Mouse (Mus musculus): ENCODE measurements around the gene Nipbl. TPM values are rescaled to one million over a fixed set of nuclear protein-coding genes. Genes with fewer than 3 reads are reported as not detected.

Gene Nipbl
- polyA plus RNA-seq, 1 experiment from 2014 or later: 18.4 TPM

DNA sequence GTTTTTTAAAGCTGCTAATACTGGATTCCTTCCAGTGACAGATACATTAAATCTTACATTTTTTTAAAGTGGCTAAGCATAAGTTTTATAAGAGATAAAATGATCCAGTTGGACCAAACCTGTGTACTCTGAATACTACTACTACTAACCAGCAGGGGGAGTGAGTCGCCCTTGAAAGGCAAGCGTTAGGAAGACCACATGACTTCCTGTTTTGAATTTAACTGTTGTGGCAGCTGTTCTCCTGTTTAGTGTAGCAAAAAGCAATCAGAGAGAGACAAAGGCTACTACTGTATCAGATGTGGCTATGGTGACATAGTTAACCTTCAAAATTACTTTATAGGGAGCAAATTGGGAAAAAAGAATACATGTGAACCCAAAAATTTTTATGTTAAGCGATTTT lies 6.8 kb upstream of the Nipbl start:
- WGBS: 43% methylated on average over 3 of the region's 3 CpGs
- no peak overlapping the region for H3K9ac ChIP-seq
- H3K36me3 ChIP-seq (replicated peaks; ENCODE audit: control insufficient read depth, insufficient read depth): no peaks in the 10 kb centered on the region
- H3K4me1 ChIP-seq (replicated peaks; ENCODE audit: control insufficient read depth, insufficient read depth, low read length): peaks cover 20% of the 10 kb centered on the region
- no peak overlapping the region for H3K4me2 ChIP-seq (replicated peaks)
- no peak overlapping the region for H3K4me3 ChIP-seq (replicated peaks; ENCODE audit: low read length)
- H3K27me3 ChIP-seq (ENCODE audit: control insufficient read depth, insufficient read depth, low read length): no peaks in the 10 kb centered on the region
- no peaks in the 10 kb centered on the region for H3K9me3 ChIP-seq (ENCODE audit: control insufficient read depth, low read length)
- peak; percentile 27 for DNase-seq (ENCODE audit: low spot score)
- H3K27ac ChIP-seq: no peak overlapping the region
- ATAC-seq (ENCODE audit: low FRiP score): no peak

DNA sequence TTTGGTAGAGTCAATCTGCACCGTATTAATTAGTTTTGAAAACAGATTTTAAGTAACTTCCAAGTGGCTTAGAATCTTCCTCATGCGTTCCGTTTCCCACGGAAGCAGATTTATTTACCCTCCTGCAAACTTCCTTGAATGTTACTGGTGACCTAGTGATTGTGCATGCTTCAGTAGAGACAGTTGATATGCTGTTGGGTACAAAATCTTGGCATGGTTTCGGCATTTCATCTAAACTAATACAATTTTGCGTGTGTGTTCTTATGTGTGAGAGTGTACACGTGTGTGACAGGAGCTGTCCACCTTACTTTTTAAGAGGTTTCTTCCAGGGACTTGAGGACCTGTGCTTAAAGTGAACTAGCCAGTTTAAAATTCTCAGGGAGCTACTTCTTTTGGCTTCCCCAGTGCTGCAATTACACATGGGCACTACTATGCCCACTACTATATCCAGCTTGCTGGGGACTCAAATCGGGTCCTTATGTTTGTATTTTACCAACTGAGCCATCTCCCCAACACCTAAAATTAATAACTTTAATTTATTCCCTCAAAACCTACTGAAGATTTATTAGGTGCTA lies 3.0 kb upstream of the Nipbl start:
- H3K9me3 ChIP-seq (ENCODE audit: control insufficient read depth, low read length): no peaks in the 10 kb centered on the region
- DNase-seq (ENCODE audit: low spot score): no peak
- no peak overlapping the region for H3K27ac ChIP-seq
- peak overlapping the region; percentile 82 for H3K4me2 ChIP-seq (replicated peaks)
- no peaks in the 10 kb centered on the region for H3K27me3 ChIP-seq (ENCODE audit: control insufficient read depth, insufficient read depth, low read length)
- ATAC-seq (ENCODE audit: low FRiP score): no peak
- H3K9ac ChIP-seq: no peak overlapping the region
- 66% methylated on average over 8 of the region's 8 CpGs for WGBS
- H3K4me3 ChIP-seq (replicated peaks; ENCODE audit: low read length): peak overlapping the region; percentile 82
- no peaks in the 10 kb centered on the region for H3K36me3 ChIP-seq (replicated peaks; ENCODE audit: control insufficient read depth, insufficient read depth)
- H3K4me1 ChIP-seq (replicated peaks; ENCODE audit: control insufficient read depth, insufficient read depth, low read length): peaks cover 27% of the 10 kb centered on the region

DNA sequence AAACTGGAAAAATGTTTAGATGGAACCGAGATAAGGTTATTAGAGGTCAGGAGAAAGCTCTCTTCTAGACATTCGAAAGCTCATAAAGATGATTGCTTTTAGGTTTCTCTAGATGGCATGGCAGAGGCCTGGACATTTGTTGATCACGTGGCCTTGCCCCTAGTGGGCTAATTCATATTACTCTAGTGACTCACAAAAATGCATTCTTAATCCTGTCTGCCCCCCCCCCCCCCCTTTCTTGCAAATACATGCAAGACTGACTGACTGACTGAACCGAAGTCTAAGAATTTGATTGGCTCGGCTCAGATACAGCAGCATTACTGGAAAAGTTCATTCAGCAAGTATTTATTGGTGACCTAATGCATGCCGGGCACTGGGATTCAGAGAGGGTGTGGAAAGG lies 2.2 kb upstream of the Nipbl start:
- peak overlapping the region; percentile 90 for H3K9ac ChIP-seq
- WGBS: 2% methylated on average over 6 of the region's 6 CpGs
- H3K27ac ChIP-seq: no peak overlapping the region
- DNase-seq (ENCODE audit: low spot score) (peak; percentile 50), ATAC-seq (ENCODE audit: low FRiP score) (no peak)
- peak overlapping the region; percentile 82 for H3K4me3 ChIP-seq (replicated peaks; ENCODE audit: low read length)
- peaks cover 33% of the 10 kb centered on the region for H3K4me1 ChIP-seq (replicated peaks; ENCODE audit: control insufficient read depth, insufficient read depth, low read length)
- H3K9me3 ChIP-seq (ENCODE audit: control insufficient read depth, low read length): no peaks in the 10 kb centered on the region
- H3K27me3 ChIP-seq (ENCODE audit: control insufficient read depth, insufficient read depth, low read length): no peaks in the 10 kb centered on the region
- no peaks in the 10 kb centered on the region for H3K36me3 ChIP-seq (replicated peaks; ENCODE audit: control insufficient read depth, insufficient read depth)
- peak overlapping the region; percentile 82 for H3K4me2 ChIP-seq (replicated peaks)

DNA sequence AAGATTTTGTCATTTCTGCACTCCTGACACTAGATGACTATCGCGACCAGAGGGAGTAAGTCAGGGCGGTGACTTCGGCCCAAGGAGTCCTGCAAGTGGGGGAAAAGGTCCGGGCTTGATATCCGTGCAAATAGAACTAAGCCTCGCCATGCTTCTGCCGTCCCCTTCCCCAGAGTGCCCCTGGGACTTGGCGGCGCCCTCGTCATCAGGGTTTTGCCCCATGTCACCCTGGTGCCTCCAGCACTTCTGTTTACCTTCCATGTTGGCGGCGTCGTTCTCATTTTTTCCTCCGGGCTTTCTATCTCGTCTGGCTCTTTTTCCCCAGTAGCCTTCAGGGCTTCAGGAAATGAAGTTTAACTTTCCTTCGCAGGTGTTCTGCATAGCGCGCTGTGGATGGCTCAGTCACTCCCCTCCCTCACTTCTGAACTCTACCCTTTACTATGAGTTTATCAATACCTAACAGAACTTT lies 1.7 kb upstream of the Nipbl start:
- peaks cover 34% of the 10 kb centered on the region for H3K4me1 ChIP-seq (replicated peaks; ENCODE audit: control insufficient read depth, insufficient read depth, low read length)
- ATAC-seq (ENCODE audit: low FRiP score) (no peak), DNase-seq (ENCODE audit: low spot score) (no peak)
- H3K4me2 ChIP-seq (replicated peaks): peak overlapping the region; percentile 82
- peak overlapping the region; percentile 90 for H3K9ac ChIP-seq
- peak overlapping the region; percentile 82 for H3K4me3 ChIP-seq (replicated peaks; ENCODE audit: low read length)
- no peaks in the 10 kb centered on the region for H3K27me3 ChIP-seq (ENCODE audit: control insufficient read depth, insufficient read depth, low read length)
- no peaks in the 10 kb centered on the region for H3K36me3 ChIP-seq (replicated peaks; ENCODE audit: control insufficient read depth, insufficient read depth)
- no peaks in the 10 kb centered on the region for H3K9me3 ChIP-seq (ENCODE audit: control insufficient read depth, low read length)
- H3K27ac ChIP-seq: no peak overlapping the region
- under 1% methylated on average over 19 of the region's 19 CpGs for WGBS

DNA sequence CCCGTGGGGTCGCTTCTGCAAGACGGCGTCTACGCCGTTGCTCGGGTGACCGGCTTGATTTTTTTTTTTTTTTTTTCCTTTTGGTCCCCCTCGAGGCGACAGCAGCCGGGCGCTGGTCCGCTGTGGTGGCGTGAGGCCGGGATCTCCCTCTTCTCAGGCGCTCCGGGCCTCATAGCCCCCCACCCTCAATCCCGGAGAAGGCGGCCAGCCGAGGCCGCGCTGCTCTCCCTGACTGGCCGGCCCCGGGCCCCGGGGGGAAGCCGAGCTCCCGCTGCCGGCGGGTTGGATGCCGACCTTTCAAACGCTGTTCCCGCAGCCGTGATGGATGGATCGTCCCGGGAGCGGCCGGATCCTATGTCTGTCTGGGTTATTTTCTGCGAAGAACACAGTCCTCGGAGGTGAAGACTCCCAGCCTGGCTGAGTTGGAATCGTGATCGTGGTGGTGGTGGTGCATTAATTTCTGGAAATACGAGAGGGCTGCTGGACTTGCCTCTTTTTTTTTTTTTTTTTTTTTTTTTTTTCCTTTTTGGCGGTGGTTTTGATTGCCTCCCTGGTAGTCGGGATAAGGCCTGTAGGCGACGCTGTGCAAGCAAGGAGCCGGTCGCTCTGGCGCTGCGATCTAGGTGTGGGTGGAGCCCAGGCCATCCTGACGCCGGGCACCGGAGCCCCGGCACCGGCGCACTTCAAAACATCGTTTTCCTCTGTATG lies 781 bp upstream of the Nipbl start:
- peak overlapping the region; percentile 82 for H3K4me2 ChIP-seq (replicated peaks)
- H3K9me3 ChIP-seq (ENCODE audit: control insufficient read depth, low read length): no peaks in the 10 kb centered on the region
- DNase-seq (ENCODE audit: low spot score) (peak; percentile 80), ATAC-seq (ENCODE audit: low FRiP score) (peak; percentile 70)
- peak overlapping the region; percentile 82 for H3K4me3 ChIP-seq (replicated peaks; ENCODE audit: low read length)
- peak overlapping the region; percentile 93 for H3K27ac ChIP-seq
- peaks cover 34% of the 10 kb centered on the region for H3K4me1 ChIP-seq (replicated peaks; ENCODE audit: control insufficient read depth, insufficient read depth, low read length)
- H3K27me3 ChIP-seq (ENCODE audit: control insufficient read depth, insufficient read depth, low read length): no peaks in the 10 kb centered on the region
- H3K36me3 ChIP-seq (replicated peaks; ENCODE audit: control insufficient read depth, insufficient read depth): no peaks in the 10 kb centered on the region
- WGBS: under 1% methylated on average over 49 of the region's 57 CpGs
- peak overlapping the region; percentile 90 for H3K9ac ChIP-seq

DNA sequence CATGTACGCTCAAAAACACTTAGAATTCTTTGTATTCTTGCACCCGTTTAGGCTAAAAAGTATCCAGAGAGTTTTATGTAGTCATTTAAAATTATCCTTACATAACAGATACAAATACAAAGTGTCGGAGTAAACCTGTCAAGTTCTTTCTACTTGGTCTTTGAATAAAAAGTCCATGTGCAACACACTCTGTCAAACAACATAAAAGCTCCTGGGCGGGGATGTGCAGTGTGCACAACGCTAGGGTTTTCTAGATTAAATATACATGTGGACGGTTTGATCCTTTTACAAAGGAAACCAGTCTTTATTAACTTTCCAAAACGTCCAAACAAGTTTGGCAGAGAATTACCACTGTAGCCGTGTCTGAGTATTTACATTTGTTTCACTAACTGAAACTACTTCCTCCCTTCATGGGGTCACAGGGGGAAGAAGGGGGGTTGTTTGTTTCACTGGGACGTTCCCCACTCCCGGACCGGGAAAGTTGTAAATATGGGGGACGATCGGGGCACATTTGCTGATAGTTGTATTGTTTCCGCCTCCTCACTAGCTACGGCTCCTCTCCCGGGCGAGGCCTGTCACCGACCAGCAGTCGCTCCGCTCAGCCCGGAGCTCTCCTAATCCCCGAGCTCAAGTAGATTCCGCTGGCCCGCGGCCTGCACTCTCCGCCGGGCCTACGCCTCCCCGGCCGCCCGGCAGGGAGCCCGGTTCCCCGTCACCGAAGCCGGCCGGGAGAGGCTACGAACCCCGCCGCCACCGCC lies 916 bp downstream of the Nipbl start:
- Histone ChIP-seq H3K9ac (peak overlapping the region; percentile 90), H3K27ac (peak overlapping the region; percentile 93), H3K9me3 (ENCODE audit: control insufficient read depth, low read length) (no peaks in the 10 kb centered on the region), H3K4me1 (replicated peaks; ENCODE audit: control insufficient read depth, insufficient read depth, low read length) (peaks cover 32% of the 10 kb centered on the region), H3K27me3 (ENCODE audit: control insufficient read depth, insufficient read depth, low read length) (no peaks in the 10 kb centered on the region), H3K4me2 (replicated peaks) (peak overlapping the region; percentile 93), H3K4me3 (replicated peaks; ENCODE audit: low read length) (peak overlapping the region; percentile 82), H3K36me3 (replicated peaks; ENCODE audit: control insufficient read depth, insufficient read depth) (no peaks in the 10 kb centered on the region)
- WGBS: under 1% methylated on average over 39 of the region's 40 CpGs
- ATAC-seq (ENCODE audit: low FRiP score) (peak; percentile 31), DNase-seq (ENCODE audit: low spot score) (peak; percentile 66)

DNA sequence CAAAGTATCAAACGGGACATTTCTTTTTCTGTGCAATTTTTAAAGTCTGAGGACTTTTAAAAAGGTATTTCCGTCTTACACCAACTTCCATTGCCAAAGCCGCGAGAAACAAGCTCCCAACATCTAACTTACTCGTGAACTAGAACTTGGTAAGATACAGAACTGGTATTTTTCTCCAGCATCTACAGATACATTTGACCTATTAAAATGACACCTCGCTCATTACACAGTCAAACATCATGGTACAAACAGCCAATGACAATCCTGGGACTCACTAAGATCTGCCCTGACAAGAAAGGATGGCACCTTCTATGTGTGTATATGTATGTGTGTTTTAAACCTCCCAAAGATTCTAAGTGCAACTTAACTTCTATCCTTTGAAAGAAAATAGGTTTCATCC lies 1.5 kb downstream of the Nipbl start:
- Histone ChIP-seq H3K27me3 (ENCODE audit: control insufficient read depth, insufficient read depth, low read length) (no peaks in the 10 kb centered on the region), H3K4me1 (replicated peaks; ENCODE audit: control insufficient read depth, insufficient read depth, low read length) (peaks cover 29% of the 10 kb centered on the region), H3K4me2 (replicated peaks) (peak overlapping the region; percentile 93), H3K27ac (peak overlapping the region; percentile 93), H3K9me3 (ENCODE audit: control insufficient read depth, low read length) (no peaks in the 10 kb centered on the region), H3K4me3 (replicated peaks; ENCODE audit: low read length) (peak overlapping the region; percentile 82), H3K9ac (peak overlapping the region; percentile 90), H3K36me3 (replicated peaks; ENCODE audit: control insufficient read depth, insufficient read depth) (no peaks in the 10 kb centered on the region)
- ATAC-seq (ENCODE audit: low FRiP score) (no peak), DNase-seq (ENCODE audit: low spot score) (no peak)
- 1% methylated on average over 6 of the region's 6 CpGs for WGBS

DNA sequence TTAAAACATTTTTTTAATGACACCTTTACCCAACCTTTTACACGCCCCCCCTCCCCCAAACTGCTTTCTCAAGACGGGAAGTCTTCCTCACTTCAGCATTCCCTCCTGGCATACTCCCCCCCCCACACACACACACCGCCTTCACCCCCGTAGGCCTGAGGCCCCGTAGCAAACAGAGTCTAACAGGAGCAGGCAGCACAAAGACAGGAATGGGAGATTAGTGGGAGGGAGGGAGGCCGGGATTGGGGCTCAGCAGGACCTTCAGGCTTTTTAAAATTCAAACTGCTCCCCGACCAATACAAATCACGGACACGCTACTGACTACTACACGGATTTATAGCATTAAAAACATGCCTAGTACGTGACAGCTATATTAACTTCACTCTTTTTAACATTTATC lies 2.1 kb downstream of the Nipbl start:
- Histone ChIP-seq H3K27me3 (ENCODE audit: control insufficient read depth, insufficient read depth, low read length) (no peaks in the 10 kb centered on the region), H3K9ac (peak overlapping the region; percentile 90), H3K9me3 (ENCODE audit: control insufficient read depth, low read length) (no peaks in the 10 kb centered on the region), H3K4me2 (replicated peaks) (peak overlapping the region; percentile 93), H3K4me3 (replicated peaks; ENCODE audit: low read length) (peak overlapping the region; percentile 82), H3K4me1 (replicated peaks; ENCODE audit: control insufficient read depth, insufficient read depth, low read length) (peaks cover 23% of the 10 kb centered on the region), H3K36me3 (replicated peaks; ENCODE audit: control insufficient read depth, insufficient read depth) (no peaks in the 10 kb centered on the region), H3K27ac (peak overlapping the region; percentile 38; the same call in 1 of the 2 replicates)
- 2% methylated on average over 11 of the region's 11 CpGs for WGBS
- no peak for DNase-seq (ENCODE audit: low spot score)
- no peak for ATAC-seq (ENCODE audit: low FRiP score)

DNA sequence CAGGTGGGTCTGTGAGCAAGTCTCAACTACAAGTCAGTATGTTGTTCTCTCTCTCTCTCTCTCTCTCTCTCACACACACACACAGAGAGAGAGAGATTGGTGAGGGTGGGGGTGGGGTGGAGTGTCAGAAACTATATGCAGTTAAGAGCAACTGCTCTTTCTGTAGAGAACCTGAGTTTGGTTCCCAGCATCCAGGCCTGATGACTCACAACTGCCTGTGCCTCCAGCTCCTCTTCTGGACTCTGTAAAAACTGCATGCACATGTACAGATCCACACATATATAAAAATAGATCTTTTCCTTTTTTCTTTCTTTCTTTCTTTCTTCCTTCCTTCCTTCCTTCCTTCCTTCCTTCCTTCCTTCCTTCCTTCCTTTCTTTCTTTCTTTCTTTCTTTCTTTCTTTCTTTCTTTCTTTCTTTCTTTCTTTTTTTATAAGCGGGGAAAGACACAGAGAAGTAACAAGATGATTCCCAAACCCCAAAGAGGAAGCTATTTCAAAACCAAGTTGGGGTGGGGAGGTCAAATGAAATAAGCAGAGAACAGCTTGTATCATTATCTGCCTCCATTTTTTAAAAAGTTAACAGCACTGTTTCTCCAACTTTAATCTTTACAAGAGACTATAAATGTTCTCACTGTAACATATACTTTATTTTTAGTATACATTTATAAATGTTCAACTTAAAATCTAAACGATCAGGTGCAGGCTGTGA lies 10.9 kb downstream of the Nipbl start:
- H3K9ac ChIP-seq: no peak overlapping the region
- H3K9me3 ChIP-seq (ENCODE audit: control insufficient read depth, low read length): no peaks in the 10 kb centered on the region
- DNase-seq (ENCODE audit: low spot score) (no peak), ATAC-seq (ENCODE audit: low FRiP score) (no peak)
- no peak overlapping the region for H3K4me3 ChIP-seq (replicated peaks; ENCODE audit: low read length)
- no peaks in the 10 kb centered on the region for H3K27me3 ChIP-seq (ENCODE audit: control insufficient read depth, insufficient read depth, low read length)
- H3K4me2 ChIP-seq (replicated peaks): no peak overlapping the region
- H3K27ac ChIP-seq: no peak overlapping the region
- no peaks in the 10 kb centered on the region for H3K4me1 ChIP-seq (replicated peaks; ENCODE audit: control insufficient read depth, insufficient read depth, low read length)
- WGBS: 86% methylated on average over 2 of the region's 2 CpGs
- no peaks in the 10 kb centered on the region for H3K36me3 ChIP-seq (replicated peaks; ENCODE audit: control insufficient read depth, insufficient read depth)
